Mouse (Mus musculus): ENCODE measurements around the gene Glb1.

- TF ChIP-seq CTCF (IDR thresholded peaks at IDR 0.05; ENCODE audit: low read depth) = peak; percentile 55
- no peak for TF ChIP-seq EP300 (IDR thresholded peaks at IDR 0.05; ENCODE audit: low read depth)
Observed at GRCm38 (mm10) chr9:114421045-114421444, 20.2 kb downstream of the Glb1 start.
